Mouse (Mus musculus) spleen, adult 2 months (tissue): ENCODE data around the gene Hyal2. TPM values are rescaled to one million over a fixed set of nuclear protein-coding genes. Genes with fewer than 3 reads are reported as not detected.

ENCODE experiments used
- DNase-seq, 2 experiments: peaks; one replicate each; pipeline versions ENCODE4 v3.0.0 to v3.0.0-alpha.2; 2012 to 2021; ENCODE audit warnings: low spot score in 2 of 2, low read depth in 1 of 2
- H3K27ac ChIP-seq: fragments of 200-500 bp; 2 replicates; pipeline ENCODE4 v1.5.1; 2012; ENCODE audit warnings: low read length, inconsistent platforms; ENCODE audit not compliant: insufficient read depth
- H3K27me3 ChIP-seq: fragments of 200-500 bp; 2 replicates; pipeline ENCODE4 v1.6.1; 2012; ENCODE audit warnings: mild to moderate bottlenecking, moderate library complexity, low read length, inconsistent platforms; ENCODE audit not compliant: control insufficient read depth, insufficient read depth
- H3K36me3 ChIP-seq: fragments of 200-500 bp; 2 replicates; pipeline ENCODE4 v1.6.1; 2012; ENCODE audit warnings: mild to moderate bottlenecking, low read length, inconsistent platforms; ENCODE audit not compliant: control insufficient read depth, insufficient read depth
- H3K4me1 ChIP-seq: fragments of 200-500 bp; 2 replicates; pipeline ENCODE4 v1.6.1; 2011; ENCODE audit warnings: inconsistent platforms; ENCODE audit not compliant: control insufficient read depth, insufficient read depth, insufficient read length
- H3K4me3 ChIP-seq: fragments of 200-500 bp; 2 replicates; pipeline ENCODE4 v1.5.1; 2011; ENCODE audit warnings: mild to moderate bottlenecking, inconsistent platforms; ENCODE audit not compliant: insufficient read depth, insufficient read length; ENCODE audit errors: extremely low read depth
- CTCF ChIP-seq: fragments of 200-500 bp; IDR thresholded peaks from 2 replicates; pipeline ENCODE4 v1.5.1; 2011; ENCODE audit warnings: mild to moderate bottlenecking, inconsistent platforms; ENCODE audit not compliant: insufficient read depth, insufficient read length, insufficient replicate concordance; ENCODE audit errors: extremely low read depth
- POLR2A ChIP-seq: fragments of 200-500 bp; IDR thresholded peaks from 2 replicates; pipeline ENCODE4 v1.6.1; 2011; ENCODE audit warnings: low read depth, low read length, inconsistent platforms
- WGBS: fragments of 180-500 bp; shearing (Covaris S2); methylation state at CpG from one replicate; pipeline ENCODE4 v1.1.7; 2018; 5-methylcytosine and 5-hydroxymethylcytosine counted together
- polyA plus RNA-seq: library from polyadenylated mRNA; depleted of rRNA; stranded (reverse); fragments of >200 nt; gene quantifications from 2 replicates; pipeline ENCODE4 v1.2.3, GENCODE M21; 2012

Hyal2 gene
- polyA plus RNA-seq, 1 experiment: 38.1 TPM

- Histone ChIP-seq H3K36me3 (peaks cover 11% of the 10 kb centered on the region), H3K27me3 (no peaks in the 10 kb centered on the region), H3K27ac (peak within 1 kb of the TSS; percentile 84), H3K4me1 (peaks cover 11% of the 10 kb centered on the region; the same call in 1 of the 2 replicates), H3K4me3 (peak within 1 kb of the TSS; percentile 85)
- peak; percentile 46 for TF ChIP-seq POLR2A
- no peak for TF ChIP-seq CTCF
- under 1% methylated on average over 48 of the region's 48 CpGs for WGBS
- peak; percentile 84 to 88 for DNase-seq
Observed at GRCm38 (mm10) chr9:107533791-107534407, 33.8 kb upstream of the Hyal2 start, which contains the start of gene Tmem115. Gene Tmem115, plus strand, starts transcription at chr9:107533945.

DNA sequence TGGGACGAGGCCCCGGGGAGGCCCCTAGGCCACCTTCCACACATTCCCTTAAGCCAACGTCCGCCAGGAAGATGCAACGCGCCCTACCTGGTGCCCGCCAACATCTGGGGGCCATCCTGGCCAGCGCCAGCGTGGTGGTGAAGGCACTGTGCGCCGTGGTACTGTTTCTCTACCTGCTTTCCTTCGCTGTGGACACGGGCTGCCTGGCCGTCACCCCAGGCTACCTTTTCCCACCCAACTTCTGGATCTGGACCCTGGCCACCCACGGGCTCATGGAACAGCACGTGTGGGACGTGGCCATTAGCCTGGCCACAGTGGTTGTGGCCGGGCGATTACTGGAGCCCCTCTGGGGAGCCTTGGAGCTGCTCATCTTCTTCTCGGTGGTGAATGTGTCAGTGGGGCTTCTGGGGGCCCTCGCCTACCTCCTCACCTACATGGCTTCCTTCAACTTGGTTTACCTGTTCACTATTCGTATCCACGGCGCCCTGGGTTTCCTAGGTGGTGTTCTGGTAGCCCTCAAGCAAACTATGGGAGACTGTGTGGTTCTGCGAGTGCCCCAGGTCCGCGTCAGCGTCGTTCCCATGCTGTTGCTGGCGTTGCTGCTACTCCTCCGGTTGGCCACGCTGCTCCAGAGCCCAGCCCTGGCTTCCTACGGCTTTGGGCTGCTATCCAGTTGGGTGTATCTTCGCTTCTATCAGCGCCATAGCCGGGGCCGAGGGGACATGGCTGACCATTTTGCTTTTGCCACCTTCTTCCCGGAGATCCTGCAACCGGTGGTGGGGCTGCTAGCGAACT is 33.1 kb upstream of the Hyal2 start:
- peaks cover 15% of the 10 kb centered on the region for H3K36me3 ChIP-seq
- peak overlapping the region; percentile 84 for H3K27ac ChIP-seq
- H3K4me3 ChIP-seq: peak overlapping the region; percentile 85
- no peak for DNase-seq
- no peaks in the 10 kb centered on the region for H3K27me3 ChIP-seq
- under 1% methylated on average over 40 of the region's 40 CpGs for WGBS
- peaks cover 11% of the 10 kb centered on the region; the same call in 1 of the 2 replicates for H3K4me1 ChIP-seq
- TF ChIP-seq CTCF (no peak), POLR2A (no peak)

- H3K4me1 ChIP-seq: peaks cover 20% of the 10 kb centered on the region; the same call in 1 of the 2 replicates
- TF ChIP-seq CTCF (no peak), POLR2A (no peak)
- no peak overlapping the region for H3K27ac ChIP-seq
- WGBS: 94% methylated on average over 7 of the region's 7 CpGs
- H3K4me3 ChIP-seq: no peak overlapping the region
- DNase-seq: no peak
- H3K27me3 ChIP-seq: no peaks in the 10 kb centered on the region
- peaks cover 17% of the 10 kb centered on the region for H3K36me3 ChIP-seq
Observed at GRCm38 (mm10) chr9:107538231-107538630, 29.5 kb upstream of the Hyal2 start.

DNA sequence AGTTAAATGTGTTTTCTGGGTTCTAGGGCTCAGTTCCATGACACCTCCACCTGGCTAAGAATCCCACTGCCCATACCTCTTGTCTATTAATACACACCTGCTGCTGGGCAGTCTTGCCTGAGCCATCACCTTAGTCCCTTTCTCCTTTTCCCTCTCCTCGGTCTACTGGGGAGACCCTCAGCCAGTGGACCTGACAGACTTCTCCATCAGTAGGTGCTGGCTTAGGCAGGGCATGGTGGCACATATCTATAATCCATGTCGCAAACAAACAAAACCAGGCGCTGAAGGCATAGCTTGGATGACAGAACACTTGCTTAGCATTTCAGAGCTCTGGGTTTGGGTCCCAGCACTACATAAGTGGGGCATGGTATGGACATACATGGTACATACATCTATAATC is 29.0 kb upstream of the Hyal2 start:
- H3K36me3 ChIP-seq: peaks cover 17% of the 10 kb centered on the region
- no peaks in the 10 kb centered on the region for H3K27me3 ChIP-seq
- H3K27ac ChIP-seq: no peak overlapping the region
- H3K4me3 ChIP-seq: no peak overlapping the region
- H3K4me1 ChIP-seq: peaks cover 20% of the 10 kb centered on the region; the same call in 1 of the 2 replicates
- DNase-seq: no peak
- WGBS: 89% methylated on average over 3 of the region's 3 CpGs
- TF ChIP-seq POLR2A: no peak
- no peak for TF ChIP-seq CTCF

DNA sequence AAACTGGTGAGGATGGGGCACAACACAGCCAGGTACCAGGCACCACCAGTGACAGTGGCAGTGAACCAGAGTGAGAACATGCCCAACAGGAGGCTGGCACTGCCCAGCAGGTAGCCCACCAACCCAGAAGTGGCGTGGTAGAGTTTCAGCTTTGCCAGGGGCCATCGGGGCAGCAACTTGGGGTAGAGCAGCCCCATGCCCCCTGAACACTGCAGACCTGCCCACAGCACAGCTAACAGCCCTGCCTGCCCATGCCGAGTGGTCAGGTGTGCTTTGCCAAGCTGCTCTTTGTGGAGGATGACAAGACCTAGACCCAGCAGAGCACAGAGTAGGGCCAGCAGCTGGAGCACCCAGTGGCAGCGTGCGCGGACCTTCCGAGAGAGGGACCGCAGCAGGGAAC is 27.8 kb upstream of the Hyal2 start:
- Histone ChIP-seq H3K4me3 (no peak overlapping the region), H3K36me3 (peaks cover 17% of the 10 kb centered on the region)

GRCm38 (mm10) chr9:107540420-107540819 is 27.3 kb upstream of the Hyal2 start:
- Histone ChIP-seq H3K4me1 (peaks cover 20% of the 10 kb centered on the region; the same call in 1 of the 2 replicates), H3K27me3 (no peaks in the 10 kb centered on the region), H3K36me3 (peaks cover 19% of the 10 kb centered on the region), H3K27ac (no peak overlapping the region), H3K4me3 (no peak overlapping the region)
- DNase-seq: no peak
- 80% methylated on average over 4 of the region's 4 CpGs for WGBS
- TF ChIP-seq POLR2A (no peak), CTCF (no peak)

More for the DNA sequence above, 27.8 kb upstream of the Hyal2 start:
- TF ChIP-seq POLR2A (no peak), CTCF (no peak)
- 96% methylated on average over 8 of the region's 8 CpGs for WGBS
- Histone ChIP-seq H3K4me1 (peaks cover 20% of the 10 kb centered on the region; the same call in 1 of the 2 replicates), H3K27ac (no peak overlapping the region), H3K27me3 (no peaks in the 10 kb centered on the region)
- DNase-seq: no peak

DNA sequence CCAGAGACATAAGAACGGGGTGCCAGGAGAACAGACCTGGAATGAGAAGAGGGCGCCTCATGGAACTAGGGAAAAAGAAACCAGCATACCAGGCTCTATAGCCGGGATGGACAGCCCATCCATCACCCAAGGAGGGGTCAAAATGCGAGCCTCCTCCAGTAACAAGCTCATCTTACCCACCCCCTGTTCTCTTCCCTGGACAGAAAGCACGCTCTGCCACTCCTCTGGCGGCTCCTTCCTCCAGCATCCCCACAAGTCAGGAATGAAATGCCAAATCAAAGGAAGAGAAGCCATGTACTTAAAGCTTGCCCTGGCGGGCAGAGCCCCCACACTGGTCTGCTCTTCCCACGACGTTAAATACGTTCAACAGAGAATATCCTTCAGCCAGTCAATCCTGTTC is 26.7 kb upstream of the Hyal2 start:
- Histone ChIP-seq H3K36me3 (peaks cover 19% of the 10 kb centered on the region), H3K4me1 (peaks cover 14% of the 10 kb centered on the region; the same call in 1 of the 2 replicates), H3K4me3 (no peak overlapping the region), H3K27me3 (no peaks in the 10 kb centered on the region), H3K27ac (no peak overlapping the region)
- 70% methylated on average over 10 of the region's 10 CpGs for WGBS
- DNase-seq: no peak
- TF ChIP-seq POLR2A: no peak
- no peak for TF ChIP-seq CTCF
